In the genomic region with DNA sequence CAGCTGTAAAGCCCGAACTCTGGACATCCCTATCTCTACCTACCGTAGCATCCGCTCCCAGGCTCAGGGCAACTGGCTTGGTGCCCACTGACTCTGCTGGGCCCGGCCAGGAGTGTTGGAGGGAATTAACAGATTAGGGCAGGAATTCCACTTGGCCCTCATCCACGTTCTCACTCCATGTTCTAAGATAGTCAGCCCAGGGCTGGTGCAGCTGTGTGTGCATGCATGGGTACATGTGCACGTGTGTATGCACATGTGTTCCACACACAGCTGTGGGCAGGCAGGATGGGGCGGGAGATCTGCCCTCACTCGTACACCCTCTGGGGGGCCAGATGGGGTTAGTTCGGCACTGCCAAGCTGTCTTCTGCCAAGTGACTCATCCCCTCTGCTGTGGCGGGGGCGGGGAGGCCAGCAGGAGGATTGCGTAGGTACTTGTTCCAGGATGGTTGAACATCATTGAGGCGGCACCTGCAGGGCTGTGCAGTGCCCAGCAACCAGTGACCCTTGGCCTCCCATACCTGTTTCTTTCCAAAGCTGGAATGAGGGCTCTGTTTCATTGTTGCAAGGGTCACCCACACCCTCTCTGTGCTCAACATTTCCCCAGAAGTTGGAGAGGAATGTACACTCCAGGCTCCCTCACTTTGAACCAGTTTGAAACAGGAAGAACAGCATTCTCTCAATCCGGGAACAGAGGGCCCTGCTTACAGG, we compare ENCODE assay signal across 10 mouse cellular contexts. TPM values are rescaled to one million over a fixed set of nuclear protein-coding genes. Genes with fewer than 3 reads are reported as not detected.
DNase-seq lines count a peak whose midpoint lies in the region; ATAC-seq and TF ChIP-seq lines count a peak whose summit lies in the region.
"Had no signal": no experiment of that assay in that cellular context is flagged by ENCODE, and none has a peak within 500 bp of the region (broad histone marks: within the 10 kb centered on the region; RNA-seq: fewer than 3 reads in every experiment).

No protein-coding gene starts in this region.

- WGBS in hindbrain, postnatal 0 days: 52% methylated on average over 14 of the region's 14 CpGs
- WGBS in hindbrain, embryonic 10.5 days: 83% methylated on average over 14 of the region's 14 CpGs
- 71% methylated on average over 14 of the region's 14 CpGs for WGBS in kidney, postnatal 0 days
- WGBS in lung, embryonic 16.5 days: 46% methylated on average over 14 of the region's 14 CpGs

- no peak overlapping the region for H3K4me3 ChIP-seq in hindbrain, postnatal 0 days (ENCODE audit: low read length)
- no peak overlapping the region for H3K4me3 ChIP-seq in hindbrain, embryonic 10.5 days
- H3K4me3 ChIP-seq in gastrocnemius, adult 2 months: no peak overlapping the region
- no peak overlapping the region for H3K4me3 ChIP-seq in kidney, postnatal 0 days (replicated peaks; ENCODE audit: low read depth, low read length)
- no peak overlapping the region for H3K4me3 ChIP-seq in lung, embryonic 16.5 days (ENCODE audit: low read length)
- H3K4me3 ChIP-seq: embryonic facial prominence, embryonic 12.5 days had no signal

- H3K9me3 ChIP-seq in hindbrain, postnatal 0 days (ENCODE audit: low read length): no peaks in the 10 kb centered on the region
- H3K9me3 ChIP-seq in hindbrain, embryonic 10.5 days: no peaks in the 10 kb centered on the region
- H3K9me3 ChIP-seq in kidney, postnatal 0 days (replicated peaks; ENCODE audit: low read length): no peaks in the 10 kb centered on the region
- H3K9me3 ChIP-seq in lung, embryonic 16.5 days (ENCODE audit: control insufficient read depth, low read length): no peaks in the 10 kb centered on the region
- H3K9me3 ChIP-seq: embryonic facial prominence, embryonic 12.5 days had no signal

- no peak overlapping the region for H3K9ac ChIP-seq in hindbrain, postnatal 0 days (replicated peaks; ENCODE audit: low read length)
- no peak overlapping the region for H3K9ac ChIP-seq in kidney, postnatal 0 days (ENCODE audit: low read depth, low read length)
- H3K9ac ChIP-seq in lung, embryonic 16.5 days (ENCODE audit: low read length): no peak overlapping the region
- H3K9ac ChIP-seq: embryonic facial prominence, embryonic 12.5 days had no signal

- no peak overlapping the region for H3K4me2 ChIP-seq in hindbrain, postnatal 0 days (ENCODE audit: low read depth, low read length)
- H3K4me2 ChIP-seq in kidney, postnatal 0 days (ENCODE audit: low read length): no peak overlapping the region
- no peak overlapping the region for H3K4me2 ChIP-seq in lung, embryonic 16.5 days (ENCODE audit: low read depth, low read length)
- H3K4me2 ChIP-seq: embryonic facial prominence, embryonic 12.5 days had no signal

- ATAC-seq in hindbrain, postnatal 0 days: peak; percentile 41; the same call in 1 of the 2 replicates
- peak; percentile 57 for ATAC-seq in kidney, postnatal 0 days (replicated peaks; ENCODE audit: low FRiP score, low read depth)
- ATAC-seq in lung, embryonic 16.5 days (ENCODE audit: low read depth): peak; percentile 6; the same call in 1 of the 2 replicates

- H3K36me3 ChIP-seq in hindbrain, postnatal 0 days (ENCODE audit: insufficient read depth, low read length): no peaks in the 10 kb centered on the region
- H3K36me3 ChIP-seq in hindbrain, embryonic 10.5 days: no peaks in the 10 kb centered on the region
- no peaks in the 10 kb centered on the region for H3K36me3 ChIP-seq in kidney, postnatal 0 days (ENCODE audit: insufficient read depth, low read length)
- no peaks in the 10 kb centered on the region for H3K36me3 ChIP-seq in lung, embryonic 16.5 days (ENCODE audit: control insufficient read depth, insufficient read depth, low read length)
- H3K36me3 ChIP-seq: embryonic facial prominence, embryonic 12.5 days had no signal

- no peak for TF ChIP-seq CTCF in hindbrain, postnatal 0 days (IDR thresholded peaks at IDR 0.05; ENCODE audit: low read depth)
- TF ChIP-seq CTCF in gastrocnemius, adult 2 months (IDR thresholded peaks at IDR 0.05): no peak
- TF ChIP-seq CTCF in kidney, postnatal 0 days (IDR thresholded peaks at IDR 0.05; ENCODE audit: low read depth): no peak

- no peak overlapping the region for H3K27ac ChIP-seq in hindbrain, postnatal 0 days
- H3K27ac ChIP-seq in hindbrain, embryonic 10.5 days: no peak overlapping the region
- peak overlapping the region; percentile 64 for H3K27ac ChIP-seq in gastrocnemius, adult 2 months
- peak overlapping the region; percentile 19; the same call in 1 of the 2 replicates for H3K27ac ChIP-seq in kidney, postnatal 0 days
- peak overlapping the region; percentile 91 for H3K27ac ChIP-seq in lung, embryonic 16.5 days (ENCODE audit: low read length)
- H3K27ac ChIP-seq: embryonic facial prominence, embryonic 12.5 days; macrophage had no signal

- DNase-seq in hindbrain, postnatal 0 days (ENCODE audit: low spot score): no peak
- no peak for DNase-seq in hindbrain, embryonic 10.5 days (ENCODE audit: low spot score)
- DNase-seq in adrenal gland, adult 8-10 months: peak; percentile 80
- peak; percentile 70 for DNase-seq in gastrocnemius, adult 2 months
- DNase-seq in kidney, postnatal 0 days (ENCODE audit: low spot score): no peak
- DNase-seq in urinary bladder, postnatal 36 days (ENCODE audit: low spot score in 2 of 2): peak; percentile 77 to 83
- no peak for DNase-seq in c-Kit-positive CD71-positive TER-119-positive erythroid progenitor cells, embryonic 14.5 days (ENCODE audit: low spot score)

- intact Hi-C loops in gastrocnemius, adult 2 months (cut with DNase I): no loop called here

- peaks cover 6% of the 10 kb centered on the region; the same call in 1 of the 2 replicates for H3K4me1 ChIP-seq in hindbrain, postnatal 0 days (ENCODE audit: insufficient read depth, low read length)
- peaks cover 41% of the 10 kb centered on the region for H3K4me1 ChIP-seq in hindbrain, embryonic 10.5 days (replicated peaks)
- H3K4me1 ChIP-seq in kidney, postnatal 0 days (replicated peaks; ENCODE audit: insufficient read depth, low read length): no peaks in the 10 kb centered on the region
- H3K4me1 ChIP-seq in lung, embryonic 16.5 days (replicated peaks; ENCODE audit: control insufficient read depth, insufficient read depth, low read length): peaks cover 34% of the 10 kb centered on the region

- H3K27me3 ChIP-seq in hindbrain, postnatal 0 days (ENCODE audit: insufficient read depth, low read length): peaks cover 41% of the 10 kb centered on the region
- peaks cover 66% of the 10 kb centered on the region for H3K27me3 ChIP-seq in hindbrain, embryonic 10.5 days (ENCODE audit: insufficient read depth, poor library complexity, severe bottlenecking)
- H3K27me3 ChIP-seq in kidney, postnatal 0 days (ENCODE audit: insufficient read depth, low read length): peaks cover 18% of the 10 kb centered on the region; the same call in 1 of the 2 replicates
- H3K27me3 ChIP-seq in lung, embryonic 16.5 days (ENCODE audit: control insufficient read depth, insufficient read depth, low read depth, low read length): peaks cover 23% of the 10 kb centered on the region

RNA-seq across cellular contexts. Expression of a gene that starts 2.6 kb away (rescaled TPM):
- 0.07 and 0.16 TPM in 2 replicates for total RNA-seq in hindbrain, postnatal 0 days (2014; rRNA removed)
- polyA plus RNA-seq in hindbrain, postnatal 0 days (2015; fragmentation: Nextera tagmentation; extraction: Ambion mirVana): 0.13 and 0.16 TPM in 2 replicates
- 1.4 and 1.9 TPM in 2 replicates for polyA plus RNA-seq in hindbrain, embryonic 10.5 days (2016; fragmentation: Nextera tagmentation; extraction: Ambion mirVana)
- 10 to 100 TPM in 2 of 4 experiments, 1 to 10 TPM in 2; 3.1 to 17.7 (median 9.9) TPM for total RNA-seq in adrenal gland, adult 8-10 months (2022)
- 1 to 10 TPM; 2.5 to 3.7 TPM for total RNA-seq in gastrocnemius, adult 2 months (2021)
- polyA plus RNA-seq in kidney, postnatal 0 days (2015; fragmentation: Nextera tagmentation; extraction: Ambion mirVana): 2.8 TPM in 2 replicates
- 8.7 and 9.3 TPM in 2 replicates for polyA plus RNA-seq in lung, embryonic 16.5 days (2015; fragmentation: Nextera tagmentation; extraction: Ambion mirVana)
- polyA plus RNA-seq: macrophage had no signal

RNA-seq across cellular contexts. Expression of a gene that starts 12.1 kb away (rescaled TPM):
- 0.21 and 0.29 TPM in 2 replicates for total RNA-seq in hindbrain, postnatal 0 days (2014; rRNA removed)
- 0.09 and 0.18 TPM in 2 replicates for polyA plus RNA-seq in hindbrain, postnatal 0 days (2015; fragmentation: Nextera tagmentation; extraction: Ambion mirVana)
- polyA plus RNA-seq in hindbrain, embryonic 10.5 days (2016; fragmentation: Nextera tagmentation; extraction: Ambion mirVana): 0.29 and 0.78 TPM in 2 replicates
- total RNA-seq in adrenal gland, adult 8-10 months (2022): under 1 TPM; 0.17 to 0.35 (median 0.23) TPM
- total RNA-seq in gastrocnemius, adult 2 months (2021): 10 to 100 TPM in 1 of 2 experiments, 1 to 10 TPM in 1; 7.6 to 16.1 TPM
- polyA plus RNA-seq in kidney, postnatal 0 days (2015; fragmentation: Nextera tagmentation; extraction: Ambion mirVana): not detected in 2 replicates
- polyA plus RNA-seq in lung, embryonic 16.5 days (2015; fragmentation: Nextera tagmentation; extraction: Ambion mirVana): 0.65 and 0.78 TPM in 2 replicates
- polyA plus RNA-seq: macrophage had no signal

Comparison
In these comparisons a context has a peak if more than half of its experiments do, and no peak if none do; other contexts are left out.
1. ATAC-seq: peak in every context shown above with its lines; median percentile 57 in kidney, postnatal 0 days; 41 in hindbrain, postnatal 0 days; 6 in lung, embryonic 16.5 days.
2. DNase-seq: peak in adrenal gland, adult 8-10 months (single experiment), gastrocnemius, adult 2 months (single experiment) and urinary bladder, postnatal 36 days (2 of 2); none in hindbrain, postnatal 0 days (single experiment), hindbrain, embryonic 10.5 days (single experiment), kidney, postnatal 0 days (single experiment) and c-Kit-positive CD71-positive TER-119-positive erythroid progenitor cells, embryonic 14.5 days (single experiment).
3. H3K27ac ChIP-seq: peak in gastrocnemius, adult 2 months (single experiment), kidney, postnatal 0 days (single experiment) and lung, embryonic 16.5 days (single experiment); none in hindbrain, postnatal 0 days (single experiment) and hindbrain, embryonic 10.5 days (single experiment).